Mouse (Mus musculus) skeletal muscle tissue, postnatal 0 days (tissue): ENCODE results near the gene Kcnab1. TPM values are rescaled to one million over a fixed set of nuclear protein-coding genes. Genes with fewer than 3 reads are reported as not detected.

Source experiments
- polyA plus RNA-seq: library from polyadenylated mRNA; unstranded; fragments of >200 nt; fragmentation: Nextera tagmentation; extraction: Ambion mirVana; gene quantifications from 2 replicates; pipeline ENCODE4 v1.2.1, GENCODE M21; 2015

The Kcnab1 gene
- 2.1 and 2.3 TPM in 2 replicates for polyA plus RNA-seq

GRCm38 (mm10) chr3:65108945-65109921 is at the start of gene Kcnab1:
Gene Kcnab1 (plus strand): TSS chr3:65109384.

GRCm38 (mm10) chr3:65392421-65392817 is 283.2 kb downstream of the Kcnab1 start, which contains the start of gene Ssr3:
Gene Ssr3 (minus strand): TSS chr3:65392623.

